Mouse (Mus musculus) left cerebral cortex, postnatal 36 days (tissue): Measurements from ENCODE around the gene Ptpn12. TPM values are rescaled to one million over a fixed set of nuclear protein-coding genes. Genes with fewer than 3 reads are reported as not detected.
A peak's percentile ranks its signal among the peaks of the same experiment; 100 is the strongest.
"Not testable (repeated sequence)": the region's sequence is repeated elsewhere in the genome, so short reads cannot be mapped to it uniquely, and the experiment has no call there.

Experiments used
- DNase-seq, 2 experiments: peaks; one replicate each; pipeline ENCODE4 v3.0.0; 2021 to 2022; ENCODE audit warnings: low spot score in 2 of 2, mixed read lengths in 1 of 2
- intact Hi-C: fragments of 180-260 bp; cut with DNase I; formaldehyde crosslinking; loops from one replicate; pipeline ENCODE4 v1.15.1; 2025
- total RNA-seq, 2 experiments: library from RNA; stranded (reverse); gene quantifications; 2 replicates each; pipeline ENCODE4 v1.2.3; 2021

The Ptpn12 gene
- total RNA-seq, 2 experiments from 2014 or later = 26.9 to 34.7 TPM

GRCm38 (mm10) chr5:20960927-20961326, 94.8 kb downstream of the Ptpn12 start:
- intact Hi-C loops = no loop called here
- DNase-seq = no peak

GRCm38 (mm10) chr5:20956298-20956697, 99.4 kb downstream of the Ptpn12 start, which contains the start of gene Rsbn1l:
Rsbn1l (minus strand) TSS chr5:20956398.
- intact Hi-C loops = no loop called here
- DNase-seq = no peak

- intact Hi-C loops = no loop called here
- no peak for DNase-seq
These were observed 100.4 kb downstream of the Ptpn12 start for GRCm38 (mm10) chr5:20955114-20955835.

GRCm38 (mm10) chr5:20952337-20952925, 103.3 kb downstream of the Ptpn12 start:
- intact Hi-C loops = loop anchor here (5.0 kb wide), 1 partner anchor 40 kb away; no protein-coding TSS in a partner anchor
- DNase-seq = no peak

GRCm38 (mm10) chr5:20951666-20952281, 103.9 kb downstream of the Ptpn12 start:
- intact Hi-C loops = loop anchor here (2.0 to 5.0 kb wide), 2 partner anchors 39 to 103 kb away; partner anchors contain the start of gene Ptpn12
- peak; percentile 96 for DNase-seq

- intact Hi-C loops = loop anchor here (2.0 to 5.0 kb wide), 2 partner anchors 39 to 104 kb away; partner anchors contain the start of gene Ptpn12
- peak in 1 of 2 experiments; percentile 77 for DNase-seq
These were observed 104.7 kb downstream of the Ptpn12 start for GRCm38 (mm10) chr5:20950855-20951650.

GRCm38 (mm10) chr5:20950516-20950854, 105.2 kb downstream of the Ptpn12 start:
- no peak for DNase-seq
- intact Hi-C loops = loop anchor here (2.0 to 5.0 kb wide), 2 partner anchors 38 to 104 kb away; partner anchors contain the start of gene Ptpn12

GRCm38 (mm10) chr5:20950093-20950492, 105.6 kb downstream of the Ptpn12 start:
- intact Hi-C loops = loop anchor here (2.0 to 5.0 kb wide), 2 partner anchors 38 to 105 kb away; partner anchors contain the start of gene Ptpn12

GRCm38 (mm10) chr5:20946906-20947305, 108.8 kb downstream of the Ptpn12 start:
- intact Hi-C loops = no loop called here
- DNase-seq = no peak

More at GRCm38 (mm10) chr5:20950093-20950492, 105.6 kb downstream of the Ptpn12 start:
- DNase-seq = no peak

- intact Hi-C loops = no loop called here
- no peak for DNase-seq
These were observed 110.6 kb downstream of the Ptpn12 start for GRCm38 (mm10) chr5:20944961-20945748.

- intact Hi-C loops, DNase-seq: not testable (repeated sequence)
These were observed 111.9 kb downstream of the Ptpn12 start for GRCm38 (mm10) chr5:20943791-20944190.

- DNase-seq = no peak
- intact Hi-C loops = no loop called here
These were observed 113.2 kb downstream of the Ptpn12 start for GRCm38 (mm10) chr5:20942523-20942922.

- no peak for DNase-seq
- intact Hi-C loops = no loop called here
These were observed 114.5 kb downstream of the Ptpn12 start for GRCm38 (mm10) chr5:20941205-20941604.

GRCm38 (mm10) chr5:20940696-20941095, 115.0 kb downstream of the Ptpn12 start:
- intact Hi-C loops = no loop called here
- no peak for DNase-seq

GRCm38 (mm10) chr5:20940040-20940571, 115.6 kb downstream of the Ptpn12 start:
- intact Hi-C loops = no loop called here
- no peak for DNase-seq

- DNase-seq = peak; percentile 24 to 31
- intact Hi-C loops = no loop called here
These were observed 117.2 kb downstream of the Ptpn12 start for GRCm38 (mm10) chr5:20938523-20938922.
